In genomic region chr9:78533296-78533935, GRCm38 (mm10) we compare ENCODE assay signal across 9 mouse cellular contexts. TPM values are rescaled to one million over a fixed set of nuclear protein-coding genes. Genes with fewer than 3 reads are reported as not detected.
DNase-seq lines count a peak whose midpoint lies in the region; ATAC-seq and TF ChIP-seq lines count a peak whose summit lies in the region.
"Had no signal": no experiment of that assay in that cellular context is flagged by ENCODE, and none has a peak within 500 bp of the region (broad histone marks: within the 10 kb centered on the region; RNA-seq: fewer than 3 reads in every experiment).

No protein-coding gene starts in this region.

- intact Hi-C loops in left cerebral cortex, adult 2 months (cut with DNase I): no loop called here
- intact Hi-C loops in left cerebral cortex, postnatal 4 days (cut with DNase I): no loop called here

- WGBS in liver, embryonic 13.5 days (ENCODE audit: insufficient replicate concordance): 47% methylated on average over 18 of the region's 18 CpGs
- 19% methylated on average over 18 of the region's 18 CpGs for WGBS in small intestine, adult 2 months

- TF ChIP-seq POLR2A in small intestine, adult 2 months (IDR thresholded peaks at IDR 0.05; ENCODE audit: low read depth, low read length): no peak

- DNase-seq in CD4-positive, CD25-positive, alpha-beta regulatory T cell, adult 2 months (ENCODE audit: low read depth, low spot score): peak; percentile 64
- DNase-seq in liver, embryonic 13.5 days: peak; percentile 16
- no peak for DNase-seq in left cerebral cortex, adult 2 months (ENCODE audit: extremely low spot score in 1 of 2, low spot score in 2 of 2)
- no peak for DNase-seq in neural tube, embryonic 10.5 days (ENCODE audit: extremely low spot score, low spot score)
- no peak for DNase-seq in left cerebral cortex, postnatal 4 days
- DNase-seq in cerebellum, postnatal 4 days (ENCODE audit: low spot score in 2 of 2): no peak
- DNase-seq: adrenal gland, adult 8-10 months had no signal

- no peak overlapping the region for H3K9ac ChIP-seq in liver, embryonic 13.5 days

- peak overlapping the region; percentile 79 for H3K27ac ChIP-seq in liver, embryonic 13.5 days
- H3K27ac ChIP-seq in small intestine, adult 2 months (ENCODE audit: insufficient read depth, low read depth, low read length): peak overlapping the region; percentile 81
- H3K27ac ChIP-seq in left cerebral cortex, adult 2 months: no peak overlapping the region

- H3K4me1 ChIP-seq in liver, embryonic 13.5 days (replicated peaks): peaks cover 7% of the 10 kb centered on the region
- peaks cover 14% of the 10 kb centered on the region; the same call in 1 of the 2 replicates for H3K4me1 ChIP-seq in small intestine, adult 2 months (ENCODE audit: control insufficient read depth, insufficient read depth, insufficient read length, low read length)

- H3K9me3 ChIP-seq in liver, embryonic 13.5 days (replicated peaks): no peaks in the 10 kb centered on the region

- no peak overlapping the region for H3K4me2 ChIP-seq in liver, embryonic 13.5 days

- no peak overlapping the region for H3K4me3 ChIP-seq in liver, embryonic 13.5 days (replicated peaks)
- H3K4me3 ChIP-seq in small intestine, adult 2 months (ENCODE audit: low read depth, low read length): peak overlapping the region; percentile 6; the same call in 1 of the 2 replicates
- no peak overlapping the region for H3K4me3 ChIP-seq in left cerebral cortex, adult 2 months

- ATAC-seq in granulocyte monocyte progenitor cell, adult 5-6 weeks (replicated peaks; ENCODE audit: poor library complexity, severe bottlenecking): peak; percentile 96
- peak; percentile 60 for ATAC-seq in liver, embryonic 13.5 days (ENCODE audit: low read depth)

- TF ChIP-seq CTCF in small intestine, adult 2 months (IDR thresholded peaks at IDR 0.05; ENCODE audit: extremely low read depth, insufficient read length, insufficient replicate concordance, low read depth, low read length): no peak
- no peak for TF ChIP-seq CTCF in left cerebral cortex, adult 2 months (IDR thresholded peaks at IDR 0.05)

- no peaks in the 10 kb centered on the region for H3K36me3 ChIP-seq in liver, embryonic 13.5 days
- no peaks in the 10 kb centered on the region for H3K36me3 ChIP-seq in small intestine, adult 2 months (ENCODE audit: control insufficient read depth, insufficient read depth, low read length)

- H3K27me3 ChIP-seq in liver, embryonic 13.5 days: no peaks in the 10 kb centered on the region
- H3K27me3 ChIP-seq in small intestine, adult 2 months (ENCODE audit: control insufficient read depth, insufficient read depth, low read length): no peaks in the 10 kb centered on the region

RNA-seq across cellular contexts. Expression of gene Eef1a1, which starts 44.5 kb away (rescaled TPM):
- 11,615 and 12,636 TPM in 2 replicates for total RNA-seq in granulocyte monocyte progenitor cell, adult 5-6 weeks (2014; fragmentation: Nextera tagmentation)
- total RNA-seq in granulocyte monocyte progenitor cell, adult 5-6 weeks (2017): 9,337 and 10,965 TPM in 2 replicates
- 2,607 and 2,711 TPM in 2 replicates for polyA plus RNA-seq in liver, embryonic 13.5 days (2015; fragmentation: Nextera tagmentation; extraction: Ambion mirVana)
- polyA plus RNA-seq in small intestine, adult 2 months (2012; rRNA removed): 1,017 and 1,625 TPM in 2 replicates
- total RNA-seq in left cerebral cortex, adult 2 months (2021): 1,000 to 10,000 TPM; 2,077 to 2,174 TPM
- 1,000 to 10,000 TPM; 5,205 to 5,346 TPM for total RNA-seq in left cerebral cortex, postnatal 4 days (2021)

RNA-seq across cellular contexts. Expression of gene Slc17a5, which starts 54.4 kb away (rescaled TPM):
- 5.5 and 11.3 TPM in 2 replicates for total RNA-seq in granulocyte monocyte progenitor cell, adult 5-6 weeks (2014; fragmentation: Nextera tagmentation)
- 8.9 and 11.5 TPM in 2 replicates for total RNA-seq in granulocyte monocyte progenitor cell, adult 5-6 weeks (2017)
- polyA plus RNA-seq in liver, embryonic 13.5 days (2015; fragmentation: Nextera tagmentation; extraction: Ambion mirVana): 4.5 and 5.6 TPM in 2 replicates
- 2.8 and 14.5 TPM in 2 replicates for polyA plus RNA-seq in small intestine, adult 2 months (2012; rRNA removed)
- 10 to 100 TPM; 16.1 to 17.3 TPM for total RNA-seq in left cerebral cortex, adult 2 months (2021)
- total RNA-seq in left cerebral cortex, postnatal 4 days (2021): 10 to 100 TPM; 11.8 to 13.3 TPM

Comparison
In these comparisons a context has a peak if more than half of its experiments do, and no peak if none do; other contexts are left out.
1. DNase-seq: peak in CD4-positive, CD25-positive, alpha-beta regulatory T cell, adult 2 months (single experiment) and liver, embryonic 13.5 days (single experiment); none in left cerebral cortex, adult 2 months (0 of 2), neural tube, embryonic 10.5 days (single experiment), left cerebral cortex, postnatal 4 days (single experiment) and cerebellum, postnatal 4 days (0 of 2).